Mouse (Mus musculus) C2C12 (cell line): ENCODE data around the gene Mrps12.

Experiments used
- CTCF ChIP-seq: IDR thresholded peaks from one replicate; pipeline ENCODE4 v1.5.1; 2011; ENCODE audit not compliant: control insufficient read depth, insufficient read depth, insufficient read length
- FOSL1 ChIP-seq: IDR thresholded peaks from one replicate; pipeline ENCODE4 v1.8.0; 2011; ENCODE audit warnings: mild to moderate bottlenecking, low read length; ENCODE audit not compliant: poor library complexity, insufficient read depth, severe bottlenecking
- MAX ChIP-seq: IDR thresholded peaks from one replicate; pipeline ENCODE4 v1.6.1; 2011; ENCODE audit warnings: mild to moderate bottlenecking, control low read depth
- USF1 ChIP-seq: IDR thresholded peaks from one replicate; pipeline ENCODE4 v1.6.1; 2011; ENCODE audit warnings: low read depth, mild to moderate bottlenecking, control low read depth, moderate library complexity

- TF ChIP-seq CTCF (no peak), MAX (no peak), USF1 (no peak), FOSL1 (no peak)
Observed at GRCm38 (mm10) chr7:28719159-28719558, 22.5 kb downstream of the Mrps12 start.
